Mouse (Mus musculus) E14TG2a.4 (cell line): Measurements from ENCODE around the gene Nemf.

Source experiments
- H3K27me3 ChIP-seq: 2 replicates; pipeline ENCODE4 v1.6.1; 2014; ENCODE audit warnings: low read length, control low read depth; ENCODE audit not compliant: insufficient read depth
- H3K36me3 ChIP-seq: 2 replicates; pipeline ENCODE4 v1.6.1; 2014; ENCODE audit warnings: low read length, control low read depth; ENCODE audit not compliant: insufficient read depth
- H3K4me1 ChIP-seq: replicated peaks from 2 replicates; pipeline ENCODE4 v1.6.1; 2014; ENCODE audit warnings: low read depth, low read length, control low read depth
- H3K4me3 ChIP-seq: replicated peaks from 2 replicates; pipeline ENCODE4 v1.5.1; 2014; ENCODE audit warnings: mild to moderate bottlenecking, low read length
- H3K9me3 ChIP-seq: 2 replicates; pipeline ENCODE4 v1.6.1; 2014; ENCODE audit warnings: low read length, control low read depth
- CTCF ChIP-seq: conservative IDR thresholded peaks from 2 replicates; pipeline ENCODE4 v1.5.1; 2014; ENCODE audit warnings: low read length
- NANOG ChIP-seq: IDR thresholded peaks from 2 replicates; pipeline ENCODE4 v1.6.1; 2014; ENCODE audit warnings: borderline replicate concordance, low read length, mixed read lengths
- POU5F1 ChIP-seq: IDR thresholded peaks from 2 replicates; pipeline ENCODE4 v1.6.1; 2014; ENCODE audit warnings: low read length, borderline replicate concordance

Gene Nemf

DNA sequence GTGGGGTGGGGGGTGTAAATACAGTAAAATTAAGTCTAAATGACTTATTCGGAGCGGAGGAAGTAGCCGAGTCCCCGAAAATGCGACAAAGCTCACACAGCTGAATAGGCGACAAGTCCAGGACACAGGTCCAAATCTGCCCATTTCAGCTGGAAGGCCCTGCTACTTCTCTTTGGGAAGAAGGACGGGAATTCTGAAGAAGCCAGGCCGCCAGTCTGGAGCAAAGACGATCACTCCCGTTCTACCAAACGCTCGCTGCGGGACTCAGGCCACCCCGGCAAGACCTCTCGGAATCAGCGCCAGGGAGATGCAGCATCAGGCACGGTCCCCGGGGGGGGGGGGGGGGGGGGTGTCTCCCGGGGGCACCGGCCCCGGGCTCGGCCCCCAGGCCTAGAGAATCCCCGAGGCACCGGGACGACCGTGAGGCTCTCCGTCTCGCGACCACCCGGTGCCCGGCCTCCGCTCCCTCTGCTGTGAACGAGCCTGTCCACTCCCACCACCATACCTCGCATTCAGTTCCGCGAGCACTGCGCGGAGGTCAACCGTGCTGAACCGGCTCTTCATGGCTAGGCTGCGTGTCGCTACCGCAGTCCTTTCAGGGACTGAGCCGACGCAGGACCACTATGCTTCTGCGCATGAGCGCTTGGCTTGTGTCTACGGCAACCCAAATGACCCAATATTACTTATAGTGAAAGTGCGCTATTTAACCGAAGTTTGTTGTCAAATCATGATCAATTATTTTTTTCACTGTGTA lies at the start of gene Nemf:
Nemf (minus strand) TSS at position 620 of the 754 bp plus-strand sequence.
- H3K36me3 ChIP-seq: peaks cover 34% of the 10 kb centered on the region
- no peak for TF ChIP-seq POU5F1
- TF ChIP-seq NANOG: no peak
- no peak for TF ChIP-seq CTCF
- H3K4me3 ChIP-seq: peak within 1 kb of the TSS; percentile 90
- no peaks in the 10 kb centered on the region for H3K27me3 ChIP-seq
- no peaks in the 10 kb centered on the region for H3K9me3 ChIP-seq
- peaks cover 13% of the 10 kb centered on the region for H3K4me1 ChIP-seq

DNA sequence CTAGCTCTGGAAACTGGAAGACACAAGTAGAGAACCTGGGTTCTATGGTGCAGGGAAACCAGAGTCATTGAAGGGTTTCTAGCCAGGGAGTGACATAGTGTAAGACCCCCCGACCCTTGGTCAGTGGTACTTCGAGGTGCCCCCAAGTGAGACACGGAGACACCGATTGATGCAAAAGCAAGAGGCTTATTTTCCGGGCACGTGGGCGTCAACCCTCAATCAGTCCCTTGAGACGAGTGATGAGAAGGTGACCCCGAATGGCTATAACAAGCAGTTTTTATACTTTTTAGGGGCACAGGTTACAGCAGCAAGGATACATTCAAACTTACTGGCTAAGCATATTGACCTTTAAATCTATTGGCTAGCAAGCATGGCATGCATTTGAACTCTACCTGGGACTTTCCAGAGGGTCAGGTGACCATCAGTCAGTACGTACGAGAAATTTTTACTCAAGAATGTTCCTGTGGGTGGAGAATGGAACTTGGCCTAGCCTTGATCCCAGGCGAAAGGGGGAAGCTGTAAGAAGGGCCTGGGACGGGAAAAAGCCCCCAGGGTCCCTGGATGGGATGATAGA lies 45.7 kb upstream of the Nemf start:
- H3K9me3 ChIP-seq: no peaks in the 10 kb centered on the region
- H3K4me1 ChIP-seq: no peaks in the 10 kb centered on the region
- TF ChIP-seq CTCF: no peak
- TF ChIP-seq POU5F1: no peak
- TF ChIP-seq NANOG: no peak
- no peak overlapping the region for H3K4me3 ChIP-seq
- H3K36me3 ChIP-seq: no peaks in the 10 kb centered on the region
- H3K27me3 ChIP-seq: no peaks in the 10 kb centered on the region

DNA sequence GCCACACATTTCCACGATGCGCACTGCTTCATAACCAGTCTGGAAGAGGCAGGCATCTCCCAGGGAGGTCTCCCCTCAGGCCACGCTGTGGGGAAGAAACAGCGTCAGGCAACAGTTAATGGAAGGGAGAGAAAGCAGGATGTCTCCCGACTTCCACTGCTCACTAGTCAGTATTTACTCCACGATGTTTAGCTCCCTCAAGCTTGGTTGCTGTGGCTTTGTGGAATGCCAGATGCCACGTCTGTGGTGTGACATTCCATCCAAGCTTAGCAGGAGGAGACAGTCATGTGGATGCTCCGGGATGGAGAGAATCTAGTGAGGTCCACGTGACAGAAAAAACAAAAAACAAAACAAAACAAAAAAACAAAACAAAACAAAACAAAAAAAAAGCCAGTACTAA lies 45.1 kb upstream of the Nemf start:
- Histone ChIP-seq H3K4me3 (no peak overlapping the region), H3K36me3 (no peaks in the 10 kb centered on the region), H3K27me3 (no peaks in the 10 kb centered on the region), H3K9me3 (no peaks in the 10 kb centered on the region), H3K4me1 (no peaks in the 10 kb centered on the region)
- TF ChIP-seq POU5F1 (no peak), NANOG (no peak), CTCF (no peak)

- Histone ChIP-seq H3K36me3 (no peaks in the 10 kb centered on the region), H3K27me3 (no peaks in the 10 kb centered on the region), H3K4me3 (no peak overlapping the region), H3K9me3 (no peaks in the 10 kb centered on the region), H3K4me1 (no peaks in the 10 kb centered on the region)
- TF ChIP-seq CTCF: no peak
- no peak for TF ChIP-seq POU5F1
- no peak for TF ChIP-seq NANOG
These were observed 43.9 kb upstream of the Nemf start for GRCm38 (mm10) chr12:69400871-69401286.

GRCm38 (mm10) chr12:69400367-69400766 lies 43.4 kb upstream of the Nemf start:
- Histone ChIP-seq H3K36me3 (no peaks in the 10 kb centered on the region), H3K27me3 (no peaks in the 10 kb centered on the region), H3K4me1 (no peaks in the 10 kb centered on the region), H3K9me3 (0 out of 2 replicates have a peak, but pooled peaks cover 3% of the 10 kb centered on the region), H3K4me3 (no peak overlapping the region)
- no peak for TF ChIP-seq CTCF
- TF ChIP-seq NANOG: no peak
- TF ChIP-seq POU5F1: no peak

GRCm38 (mm10) chr12:69394456-69394855 lies 37.5 kb upstream of the Nemf start:
- Histone ChIP-seq H3K27me3 (no peaks in the 10 kb centered on the region), H3K4me1 (no peaks in the 10 kb centered on the region), H3K9me3 (peaks cover 8% of the 10 kb centered on the region; the same call in 1 of the 2 replicates), H3K36me3 (no peaks in the 10 kb centered on the region), H3K4me3 (no peak overlapping the region)
- no peak for TF ChIP-seq POU5F1
- TF ChIP-seq NANOG: no peak
- no peak for TF ChIP-seq CTCF

DNA sequence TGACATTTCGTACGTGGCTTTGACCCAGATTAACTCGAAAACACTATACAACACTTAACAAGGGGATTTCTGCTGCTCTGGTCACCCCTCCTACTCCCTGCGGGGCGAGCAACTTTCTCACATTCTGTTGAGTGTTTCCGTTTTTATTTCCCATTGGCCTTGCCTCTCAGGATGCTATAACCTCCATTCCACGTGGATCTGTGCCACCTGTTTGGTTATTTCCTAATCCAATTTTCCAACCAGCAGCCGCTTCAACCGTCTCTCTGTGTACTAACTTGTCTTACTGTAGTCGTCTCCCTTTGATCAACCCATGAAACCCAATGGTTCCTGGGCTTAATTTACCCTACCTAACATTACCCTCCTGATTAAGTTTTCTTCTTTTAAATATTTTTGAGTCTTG lies 36.1 kb upstream of the Nemf start:
- no peaks in the 10 kb centered on the region for H3K36me3 ChIP-seq
- no peaks in the 10 kb centered on the region for H3K4me1 ChIP-seq
- no peak for TF ChIP-seq POU5F1
- TF ChIP-seq NANOG: no peak
- no peak for TF ChIP-seq CTCF
- H3K9me3 ChIP-seq: peaks cover 8% of the 10 kb centered on the region; the same call in 1 of the 2 replicates
- no peak overlapping the region for H3K4me3 ChIP-seq
- H3K27me3 ChIP-seq: no peaks in the 10 kb centered on the region

- TF ChIP-seq CTCF: no peak
- no peak for TF ChIP-seq POU5F1
- no peak for TF ChIP-seq NANOG
- H3K4me1 ChIP-seq: no peaks in the 10 kb centered on the region
- H3K4me3 ChIP-seq: no peak overlapping the region
- no peaks in the 10 kb centered on the region for H3K36me3 ChIP-seq
- H3K9me3 ChIP-seq: peaks cover 3% of the 10 kb centered on the region; the same call in 1 of the 2 replicates
- H3K27me3 ChIP-seq: no peaks in the 10 kb centered on the region
These were observed 33.2 kb upstream of the Nemf start for GRCm38 (mm10) chr12:69390000-69390698.
